Mouse (Mus musculus) frontal cortex, postnatal 10 days (tissue): ENCODE measurements around the gene Avpr2.
A peak's percentile ranks its signal among the peaks of the same experiment; 100 is the strongest.

ENCODE experiments used
- DNase-seq, 2 experiments: peaks; one replicate each; pipeline ENCODE4 v3.0.0; 2022; ENCODE audit warnings: low spot score in 2 of 2, mixed read lengths in 1 of 2

Gene Avpr2

GRCm38 (mm10) chrX:73891551-73892152, at the start of gene Avpr2:
Gene Avpr2 (plus strand): TSS chrX:73892102.
- DNase-seq = no peak

GRCm38 (mm10) chrX:73854326-73855086, 37.4 kb upstream of the Avpr2 start:
- DNase-seq = no peak

- no peak for DNase-seq
Measured at GRCm38 (mm10) chrX:73855087-73855408, 36.9 kb upstream of the Avpr2 start.

- DNase-seq = no peak
Measured at GRCm38 (mm10) chrX:73864692-73865091, 27.2 kb upstream of the Avpr2 start.

GRCm38 (mm10) chrX:73867256-73867655, 24.6 kb upstream of the Avpr2 start:
- no peak for DNase-seq

- DNase-seq = no peak
Measured at GRCm38 (mm10) chrX:73867852-73868251, 24.1 kb upstream of the Avpr2 start.

- no peak for DNase-seq
Measured at GRCm38 (mm10) chrX:73869334-73869733, 22.6 kb upstream of the Avpr2 start.

GRCm38 (mm10) chrX:73871474-73871873, 20.4 kb upstream of the Avpr2 start:
- DNase-seq = no peak

- no peak for DNase-seq
Measured at GRCm38 (mm10) chrX:73871956-73872355, 19.9 kb upstream of the Avpr2 start.

- DNase-seq = no peak
Measured at GRCm38 (mm10) chrX:73875881-73876280, 16.0 kb upstream of the Avpr2 start.

GRCm38 (mm10) chrX:73877014-73877413, 14.9 kb upstream of the Avpr2 start:
- DNase-seq = no peak

- DNase-seq = peak in 1 of 2 experiments; percentile 18
Measured at GRCm38 (mm10) chrX:73880194-73881035, 11.5 kb upstream of the Avpr2 start.

- DNase-seq = no peak
Measured at GRCm38 (mm10) chrX:73881036-73881427, 10.9 kb upstream of the Avpr2 start.

GRCm38 (mm10) chrX:73881463-73881862, 10.4 kb upstream of the Avpr2 start:
- DNase-seq = no peak

GRCm38 (mm10) chrX:73892833-73893232, 931 bp downstream of the Avpr2 start:
- no peak for DNase-seq

GRCm38 (mm10) chrX:73895719-73896118, 3.8 kb downstream of the Avpr2 start, which contains the start of gene L1cam:
Gene L1cam (minus strand): TSS chrX:73896105.
- no peak for DNase-seq

- DNase-seq = no peak
Measured at GRCm38 (mm10) chrX:73897959-73898358, 6.1 kb downstream of the Avpr2 start.

- DNase-seq = no peak
Measured at GRCm38 (mm10) chrX:73910049-73910448, 18.1 kb downstream of the Avpr2 start.

- DNase-seq = no peak
Measured at GRCm38 (mm10) chrX:73910451-73910850, 18.5 kb downstream of the Avpr2 start.

- DNase-seq = peak in 1 of 2 experiments; percentile 14
Measured at GRCm38 (mm10) chrX:73911156-73911555, 19.3 kb downstream of the Avpr2 start.

- no peak for DNase-seq
Measured at GRCm38 (mm10) chrX:73911588-73911987, 19.7 kb downstream of the Avpr2 start.
